Mouse (Mus musculus) forebrain, embryonic 15.5 days (tissue): Measurements from ENCODE around the gene Manba. TPM values are rescaled to one million over a fixed set of nuclear protein-coding genes. Genes with fewer than 3 reads are reported as not detected.
"Not testable (repeated sequence)": the region's sequence is repeated elsewhere in the genome, so short reads cannot be mapped to it uniquely, and the experiment has no call there.

ENCODE experiments used
- ATAC-seq: fragments of 200-750 bp; cut with Nextera tagmentation; replicated peaks from 2 replicates; pipeline ENCODE4 v1.8.0; 2017; ENCODE audit warnings: mild to moderate bottlenecking, moderate TSS enrichment, moderate library complexity
- H3K27ac ChIP-seq: fragments of 300-500 bp; sonication (generic); replicated peaks from 2 replicates; pipeline ENCODE4 v1.5.1; 2015; ENCODE audit warnings: mild to moderate bottlenecking, inconsistent platforms
- H3K27me3 ChIP-seq: fragments of 300-500 bp; sonication (generic); 2 replicates; pipeline ENCODE4 v1.6.1; 2015; ENCODE audit warnings: inconsistent platforms
- H3K36me3 ChIP-seq: fragments of 300-500 bp; sonication (generic); 2 replicates; pipeline ENCODE4 v1.6.1; 2015; ENCODE audit warnings: mild to moderate bottlenecking, inconsistent platforms
- H3K4me1 ChIP-seq: fragments of 300-500 bp; sonication (generic); 2 replicates; pipeline ENCODE4 v1.6.1; 2015; ENCODE audit warnings: inconsistent platforms
- H3K4me2 ChIP-seq: fragments of 300-500 bp; sonication (generic); replicated peaks from 2 replicates; pipeline ENCODE4 v1.6.1; 2015; ENCODE audit warnings: mild to moderate bottlenecking, inconsistent platforms
- H3K4me3 ChIP-seq: fragments of 300-500 bp; sonication (generic); 2 replicates; pipeline ENCODE4 v1.5.1; 2015; ENCODE audit warnings: mild to moderate bottlenecking, inconsistent platforms
- H3K9ac ChIP-seq: fragments of 300-500 bp; sonication (generic); replicated peaks from 2 replicates; pipeline ENCODE4 v1.6.1; 2015; ENCODE audit warnings: mild to moderate bottlenecking, inconsistent platforms
- H3K9me3 ChIP-seq: fragments of 300-500 bp; sonication (generic); 2 replicates; pipeline ENCODE4 v1.6.1; 2016; ENCODE audit warnings: inconsistent platforms
- WGBS: fragments of 180-500 bp; shearing (Covaris S2); methylation state at CpG from one replicate; pipeline ENCODE4 v1.1.7; 2015; ENCODE audit warnings: mixed read lengths; 5-methylcytosine and 5-hydroxymethylcytosine counted together
- polyA plus RNA-seq: library from polyadenylated mRNA; unstranded; fragments of >200 nt; fragmentation: Nextera tagmentation; extraction: Ambion mirVana; gene quantifications from 2 replicates; pipeline ENCODE4 v1.2.1, GENCODE M21; 2015

Manba gene
- polyA plus RNA-seq, 1 experiment from 2014 or later, result 3.9 TPM

- H3K27ac ChIP-seq, result no peak overlapping the region
- H3K36me3 ChIP-seq, result no peaks in the 10 kb centered on the region
- no peak overlapping the region for H3K4me3 ChIP-seq
- H3K27me3 ChIP-seq, result no peaks in the 10 kb centered on the region
- no peak for ATAC-seq
- 84% methylated on average over 14 of the region's 14 CpGs for WGBS
- no peaks in the 10 kb centered on the region for H3K9me3 ChIP-seq
- H3K4me1 ChIP-seq, result peaks cover 3% of the 10 kb centered on the region; the same call in 1 of the 2 replicates
- H3K4me2 ChIP-seq, result no peak overlapping the region; the same call in 1 of the 2 replicates
- H3K9ac ChIP-seq, result no peak overlapping the region
These were observed 28.5 kb downstream of the Manba start for GRCm38 (mm10) chr3:135513800-135514425.

GRCm38 (mm10) chr3:135515246-135515645, 29.8 kb downstream of the Manba start:
- H3K4me3 ChIP-seq, result no peak overlapping the region
- 91% methylated on average over 5 of the region's 5 CpGs for WGBS
- no peak overlapping the region for H3K4me2 ChIP-seq
- peaks cover 3% of the 10 kb centered on the region; the same call in 1 of the 2 replicates for H3K4me1 ChIP-seq
- no peak for ATAC-seq
- no peaks in the 10 kb centered on the region for H3K36me3 ChIP-seq
- no peak overlapping the region for H3K9ac ChIP-seq
- no peaks in the 10 kb centered on the region for H3K27me3 ChIP-seq
- H3K27ac ChIP-seq, result no peak overlapping the region
- H3K9me3 ChIP-seq, result no peaks in the 10 kb centered on the region

- no peaks in the 10 kb centered on the region for H3K27me3 ChIP-seq
- WGBS, result 60% methylated on average over 6 of the region's 6 CpGs
- H3K36me3 ChIP-seq, result no peaks in the 10 kb centered on the region
- H3K4me2 ChIP-seq, result no peak overlapping the region
- H3K27ac ChIP-seq, result no peak overlapping the region
- H3K9ac ChIP-seq, result no peak overlapping the region
- no peak overlapping the region for H3K4me3 ChIP-seq
- H3K9me3 ChIP-seq, result no peaks in the 10 kb centered on the region
- peaks cover 3% of the 10 kb centered on the region; the same call in 1 of the 2 replicates for H3K4me1 ChIP-seq
- no peak for ATAC-seq
These were observed 31.5 kb downstream of the Manba start for GRCm38 (mm10) chr3:135516891-135517290.

GRCm38 (mm10) chr3:135518882-135519281, 33.5 kb downstream of the Manba start:
- H3K4me2 ChIP-seq, result no peak overlapping the region
- no peak for ATAC-seq
- no peak overlapping the region for H3K9ac ChIP-seq
- no peaks in the 10 kb centered on the region for H3K4me1 ChIP-seq
- H3K36me3 ChIP-seq, result no peaks in the 10 kb centered on the region
- H3K9me3 ChIP-seq, result no peaks in the 10 kb centered on the region
- no peak overlapping the region for H3K27ac ChIP-seq
- H3K4me3 ChIP-seq, result no peak overlapping the region
- no peaks in the 10 kb centered on the region for H3K27me3 ChIP-seq
- WGBS, result 80% methylated on average over 5 of the region's 5 CpGs

- no peak overlapping the region for H3K4me3 ChIP-seq
- WGBS, result 84% methylated on average over 6 of the region's 6 CpGs
- no peak overlapping the region for H3K4me2 ChIP-seq
- H3K4me1 ChIP-seq, result no peaks in the 10 kb centered on the region
- H3K9me3 ChIP-seq, result no peaks in the 10 kb centered on the region
- H3K27ac ChIP-seq, result no peak overlapping the region
- H3K27me3 ChIP-seq, result no peaks in the 10 kb centered on the region
- no peak overlapping the region for H3K9ac ChIP-seq
- no peak for ATAC-seq
- H3K36me3 ChIP-seq, result no peaks in the 10 kb centered on the region
These were observed 34.2 kb downstream of the Manba start for GRCm38 (mm10) chr3:135519584-135519983.

GRCm38 (mm10) chr3:135521963-135522362, 36.6 kb downstream of the Manba start:
- Histone ChIP-seq H3K27ac (no peak overlapping the region), H3K4me2 (no peak overlapping the region), H3K4me1 (no peaks in the 10 kb centered on the region), H3K9ac (no peak overlapping the region), H3K4me3 (no peak overlapping the region), H3K36me3 (no peaks in the 10 kb centered on the region), H3K27me3 (no peaks in the 10 kb centered on the region), H3K9me3 (no peaks in the 10 kb centered on the region)
- no peak for ATAC-seq
- 77% methylated on average over 4 of the region's 4 CpGs for WGBS

GRCm38 (mm10) chr3:135522618-135523355, 37.4 kb downstream of the Manba start:
- ATAC-seq, result no peak
- H3K4me1 ChIP-seq, result no peaks in the 10 kb centered on the region
- H3K36me3 ChIP-seq, result no peaks in the 10 kb centered on the region
- H3K9ac ChIP-seq, result no peak overlapping the region
- H3K27me3 ChIP-seq, result no peaks in the 10 kb centered on the region
- no peak overlapping the region for H3K4me2 ChIP-seq
- no peak overlapping the region for H3K27ac ChIP-seq
- H3K4me3 ChIP-seq, result no peak overlapping the region
- WGBS, result 67% methylated on average over 16 of the region's 16 CpGs
- H3K9me3 ChIP-seq, result no peaks in the 10 kb centered on the region

GRCm38 (mm10) chr3:135524900-135525299, 39.5 kb downstream of the Manba start:
- not testable (repeated sequence) for H3K4me2 ChIP-seq, H3K27ac ChIP-seq, H3K9me3 ChIP-seq, H3K4me1 ChIP-seq, H3K4me3 ChIP-seq, H3K9ac ChIP-seq, H3K27me3 ChIP-seq, ATAC-seq, H3K36me3 ChIP-seq
- 39% methylated on average over 2 of the region's 2 CpGs for WGBS

GRCm38 (mm10) chr3:135529670-135530069, 44.3 kb downstream of the Manba start:
- H3K9me3 ChIP-seq, result no peaks in the 10 kb centered on the region
- H3K27ac ChIP-seq, result no peak overlapping the region
- H3K36me3 ChIP-seq, result no peaks in the 10 kb centered on the region
- no peak overlapping the region for H3K9ac ChIP-seq
- H3K27me3 ChIP-seq, result no peaks in the 10 kb centered on the region
- 75% methylated on average over 7 of the region's 7 CpGs for WGBS
- no peaks in the 10 kb centered on the region for H3K4me1 ChIP-seq
- H3K4me3 ChIP-seq, result no peak overlapping the region
- no peak for ATAC-seq
- H3K4me2 ChIP-seq, result no peak overlapping the region

- Histone ChIP-seq H3K4me3 (no peak overlapping the region), H3K9me3 (no peaks in the 10 kb centered on the region), H3K27ac (no peak overlapping the region), H3K9ac (no peak overlapping the region), H3K36me3 (no peaks in the 10 kb centered on the region), H3K27me3 (no peaks in the 10 kb centered on the region), H3K4me2 (no peak overlapping the region), H3K4me1 (no peaks in the 10 kb centered on the region)
- 78% methylated on average over 2 of the region's 2 CpGs for WGBS
- ATAC-seq, result no peak
These were observed 46.4 kb downstream of the Manba start for GRCm38 (mm10) chr3:135531762-135532161.

- ATAC-seq, result no peak
- Histone ChIP-seq H3K4me2 (no peak overlapping the region), H3K4me3 (no peak overlapping the region), H3K36me3 (no peaks in the 10 kb centered on the region), H3K9ac (no peak overlapping the region), H3K27me3 (no peaks in the 10 kb centered on the region), H3K4me1 (no peaks in the 10 kb centered on the region), H3K9me3 (no peaks in the 10 kb centered on the region), H3K27ac (no peak overlapping the region)
- WGBS, result 86% methylated on average over 4 of the region's 5 CpGs
These were observed 48.7 kb downstream of the Manba start for GRCm38 (mm10) chr3:135534103-135534502.

GRCm38 (mm10) chr3:135546212-135546923, 61.0 kb downstream of the Manba start:
- H3K27ac ChIP-seq, result no peak overlapping the region
- H3K9ac ChIP-seq, result no peak overlapping the region
- 66% methylated on average over 13 of the region's 13 CpGs for WGBS
- H3K4me1 ChIP-seq, result no peaks in the 10 kb centered on the region
- H3K4me2 ChIP-seq, result no peak overlapping the region
- ATAC-seq, result no peak
- H3K36me3 ChIP-seq, result no peaks in the 10 kb centered on the region
- H3K9me3 ChIP-seq, result no peaks in the 10 kb centered on the region
- no peaks in the 10 kb centered on the region for H3K27me3 ChIP-seq
- H3K4me3 ChIP-seq, result no peak overlapping the region
